Mouse (Mus musculus): ENCODE results near the gene Stx1a. TPM values are rescaled to one million over a fixed set of nuclear protein-coding genes. Genes with fewer than 3 reads are reported as not detected.

Stx1a gene
- total and polyA plus RNA-seq, 2 experiments from 2014 or later = 165 to 190 TPM

DNA sequence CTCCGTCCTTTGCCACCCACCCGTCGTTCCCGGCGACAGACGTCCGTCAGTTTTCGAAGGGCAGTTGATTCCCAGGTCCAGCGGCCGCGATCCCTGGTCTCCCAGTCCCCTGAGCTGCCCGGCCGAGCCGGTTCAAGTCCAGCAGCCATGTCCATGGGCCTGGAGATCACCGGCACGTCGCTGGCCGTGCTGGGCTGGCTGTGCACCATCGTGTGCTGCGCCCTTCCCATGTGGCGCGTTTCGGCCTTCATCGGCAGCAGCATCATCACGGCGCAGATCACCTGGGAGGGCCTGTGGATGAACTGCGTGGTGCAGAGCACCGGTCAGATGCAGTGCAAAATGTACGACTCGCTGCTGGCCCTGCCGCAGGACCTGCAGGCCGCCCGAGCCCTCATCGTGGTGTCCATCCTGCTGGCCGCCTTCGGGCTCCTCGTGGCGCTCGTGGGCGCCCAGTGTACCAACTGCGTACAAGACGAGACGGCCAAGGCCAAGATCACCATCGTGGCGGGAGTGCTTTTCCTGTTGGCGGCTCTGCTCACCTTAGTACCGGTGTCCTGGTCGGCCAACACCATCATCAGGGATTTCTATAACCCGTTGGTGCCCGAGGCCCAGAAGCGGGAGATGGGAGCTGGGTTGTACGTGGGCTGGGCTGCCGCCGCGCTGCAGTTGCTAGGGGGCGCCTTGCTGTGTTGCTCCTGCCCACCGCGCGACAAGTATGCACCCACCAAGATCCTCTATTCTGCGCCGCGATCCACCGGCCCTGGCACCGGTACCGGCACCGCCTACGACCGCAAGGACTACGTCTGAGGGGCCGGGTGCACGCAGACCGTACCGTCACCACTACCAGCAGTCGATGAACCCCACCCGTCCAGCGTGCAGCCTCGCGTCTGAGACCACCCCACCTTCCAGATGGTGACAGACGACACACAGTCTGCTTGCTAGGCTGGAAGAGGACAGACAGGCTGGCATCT lies 36.7 kb upstream of the Stx1a start:
- DNase-seq (ENCODE audit: low spot score) = no peak
- Histone ChIP-seq H3K4me3 (ENCODE audit: low read depth, low read length) (peak overlapping the region; percentile 25), H3K36me3 (ENCODE audit: insufficient read depth, low read length) (no peaks in the 10 kb centered on the region), H3K4me2 (ENCODE audit: low read depth, low read length, poor library complexity, severe bottlenecking) (peak overlapping the region; percentile 38), H3K27ac (ENCODE audit: low read depth, low read length) (no peak overlapping the region), H3K9ac (replicated peaks; ENCODE audit: low read length, poor library complexity, severe bottlenecking) (0 out of 2 replicates have a peak overlapping the region, but pooled peaks have one; percentile 13), H3K9me3 (ENCODE audit: low read length) (no peaks in the 10 kb centered on the region), H3K4me1 (ENCODE audit: insufficient read depth, low read length) (peaks cover 4% of the 10 kb centered on the region; the same call in 1 of the 2 replicates), H3K27me3 (ENCODE audit: insufficient read depth, low read length) (peaks cover 41% of the 10 kb centered on the region)
- ATAC-seq (ENCODE audit: low FRiP score) = 0 out of 2 replicates have a peak, but pooled peaks have one; percentile 27
- TF ChIP-seq CTCF (IDR thresholded peaks at IDR 0.05) = peak; percentile 31; the same call in 1 of the 2 replicates
- 2% methylated on average over 79 of the region's 79 CpGs for WGBS

DNA sequence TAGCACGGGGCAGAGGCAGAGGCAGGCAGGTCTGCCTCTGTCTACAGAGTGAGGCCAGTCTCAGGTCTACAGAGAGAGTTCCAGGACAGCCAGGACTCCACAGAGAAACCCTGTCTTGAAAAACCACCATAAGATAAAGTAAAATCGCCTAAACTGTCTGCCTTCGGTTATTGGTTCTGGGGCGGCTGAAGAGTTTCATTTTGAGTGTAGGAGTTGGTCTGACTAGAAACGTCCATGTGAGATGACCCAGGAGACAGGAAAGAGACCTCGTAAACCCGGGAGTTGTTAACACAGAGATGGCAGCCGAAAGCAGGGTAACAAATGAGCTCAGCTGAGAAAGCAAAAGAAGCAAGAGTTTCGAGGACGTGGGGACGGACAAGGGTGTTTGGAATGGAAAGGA lies 34.1 kb upstream of the Stx1a start:
- Histone ChIP-seq H3K4me3 (ENCODE audit: low read depth, low read length) (no peak overlapping the region), H3K27me3 (ENCODE audit: insufficient read depth, low read length) (peaks cover 41% of the 10 kb centered on the region), H3K4me2 (ENCODE audit: low read depth, low read length, poor library complexity, severe bottlenecking) (no peak overlapping the region), H3K27ac (ENCODE audit: low read depth, low read length) (no peak overlapping the region), H3K9ac (replicated peaks; ENCODE audit: low read length, poor library complexity, severe bottlenecking) (no peak overlapping the region), H3K36me3 (ENCODE audit: insufficient read depth, low read length) (no peaks in the 10 kb centered on the region), H3K9me3 (ENCODE audit: low read length) (no peaks in the 10 kb centered on the region), H3K4me1 (ENCODE audit: insufficient read depth, low read length) (peaks cover 4% of the 10 kb centered on the region; the same call in 1 of the 2 replicates)
- no peak for TF ChIP-seq CTCF (IDR thresholded peaks at IDR 0.05)
- 78% methylated on average over 11 of the region's 11 CpGs for WGBS
- DNase-seq (ENCODE audit: low spot score) (no peak), ATAC-seq (ENCODE audit: low FRiP score) (no peak)

DNA sequence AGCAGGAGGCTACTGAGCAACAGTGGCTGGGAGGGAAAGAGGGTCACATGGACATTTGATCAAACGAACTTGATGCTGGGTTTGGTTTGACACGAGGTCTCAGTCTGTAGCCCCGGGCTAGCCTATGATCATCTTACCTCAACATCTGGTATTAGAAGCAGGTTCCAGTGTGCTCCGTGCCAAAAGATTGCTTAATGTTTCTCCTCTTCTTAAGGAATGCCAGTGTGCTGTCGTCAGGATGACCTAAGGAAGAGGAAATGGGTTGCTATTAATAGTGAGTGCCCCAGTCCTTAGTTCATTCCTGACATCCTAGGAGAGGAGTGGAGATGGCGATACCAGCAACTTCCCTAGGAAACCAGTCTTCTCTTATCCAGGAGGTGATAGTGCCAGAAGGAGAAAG lies 33.5 kb upstream of the Stx1a start:
- H3K4me1 ChIP-seq (ENCODE audit: insufficient read depth, low read length) = peaks cover 4% of the 10 kb centered on the region; the same call in 1 of the 2 replicates
- TF ChIP-seq CTCF (IDR thresholded peaks at IDR 0.05) = no peak
- no peak overlapping the region for H3K4me2 ChIP-seq (ENCODE audit: low read depth, low read length, poor library complexity, severe bottlenecking)
- ATAC-seq (ENCODE audit: low FRiP score) = no peak
- 69% methylated on average over 6 of the region's 6 CpGs for WGBS
- H3K9ac ChIP-seq (replicated peaks; ENCODE audit: low read length, poor library complexity, severe bottlenecking) = no peak overlapping the region
- no peak overlapping the region for H3K4me3 ChIP-seq (ENCODE audit: low read depth, low read length)
- H3K9me3 ChIP-seq (ENCODE audit: low read length) = no peaks in the 10 kb centered on the region
- peaks cover 37% of the 10 kb centered on the region for H3K27me3 ChIP-seq (ENCODE audit: insufficient read depth, low read length)
- DNase-seq (ENCODE audit: low spot score) = no peak
- H3K36me3 ChIP-seq (ENCODE audit: insufficient read depth, low read length) = no peaks in the 10 kb centered on the region
- H3K27ac ChIP-seq (ENCODE audit: low read depth, low read length) = no peak overlapping the region

DNA sequence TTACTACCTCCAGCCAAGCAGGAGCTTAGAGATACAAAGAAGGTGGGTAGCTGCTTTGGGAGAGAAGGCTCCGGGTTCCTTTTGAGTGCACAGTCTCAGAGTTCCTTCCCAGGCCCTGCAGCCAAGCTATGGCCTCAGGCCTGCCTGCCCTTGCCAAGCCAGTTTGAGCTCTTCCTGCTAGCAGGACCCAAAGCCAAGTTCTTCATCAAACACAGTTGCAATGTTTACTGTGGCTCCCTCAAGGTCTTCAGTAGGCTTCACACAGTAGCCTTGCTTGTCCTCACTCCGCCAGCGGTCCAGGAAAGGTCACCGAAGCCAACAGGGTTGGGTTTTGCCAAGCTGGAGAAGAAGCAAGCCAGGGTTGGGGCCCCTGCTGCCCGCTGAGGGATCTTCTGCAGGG lies 30.7 kb upstream of the Stx1a start:
- Histone ChIP-seq H3K4me1 (ENCODE audit: insufficient read depth, low read length) (no peaks in the 10 kb centered on the region), H3K4me3 (ENCODE audit: low read depth, low read length) (no peak overlapping the region), H3K36me3 (ENCODE audit: insufficient read depth, low read length) (no peaks in the 10 kb centered on the region), H3K27ac (ENCODE audit: low read depth, low read length) (no peak overlapping the region), H3K27me3 (ENCODE audit: insufficient read depth, low read length) (peaks cover 9% of the 10 kb centered on the region; the same call in 1 of the 2 replicates), H3K9me3 (ENCODE audit: low read length) (no peaks in the 10 kb centered on the region), H3K9ac (replicated peaks; ENCODE audit: low read length, poor library complexity, severe bottlenecking) (no peak overlapping the region), H3K4me2 (ENCODE audit: low read depth, low read length, poor library complexity, severe bottlenecking) (no peak overlapping the region)
- no peak for TF ChIP-seq CTCF (IDR thresholded peaks at IDR 0.05)
- WGBS = 87% methylated on average over 5 of the region's 5 CpGs
- ATAC-seq (ENCODE audit: low FRiP score) = no peak
- DNase-seq (ENCODE audit: low spot score) = no peak

DNA sequence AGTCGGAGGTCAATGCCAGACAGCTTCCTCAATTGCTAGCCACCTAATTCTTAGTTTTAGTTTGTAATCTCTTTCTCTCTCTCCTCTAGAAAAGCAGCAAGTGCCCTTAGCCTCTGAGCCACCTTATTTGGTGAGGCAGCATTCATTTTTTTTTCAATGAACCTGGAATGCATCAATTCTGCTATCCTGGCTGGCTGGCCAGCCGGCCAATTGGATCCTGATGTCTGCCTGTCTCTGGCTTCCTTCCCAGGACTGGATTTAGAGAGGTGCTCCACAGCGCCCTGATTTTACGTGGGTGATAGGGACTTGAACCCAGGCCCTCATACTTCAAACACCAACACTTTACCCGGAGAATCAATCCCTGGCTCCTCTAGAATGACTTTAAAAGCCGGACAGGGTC lies 24.9 kb upstream of the Stx1a start:
- WGBS = 81% methylated on average over 6 of the region's 6 CpGs

DNA sequence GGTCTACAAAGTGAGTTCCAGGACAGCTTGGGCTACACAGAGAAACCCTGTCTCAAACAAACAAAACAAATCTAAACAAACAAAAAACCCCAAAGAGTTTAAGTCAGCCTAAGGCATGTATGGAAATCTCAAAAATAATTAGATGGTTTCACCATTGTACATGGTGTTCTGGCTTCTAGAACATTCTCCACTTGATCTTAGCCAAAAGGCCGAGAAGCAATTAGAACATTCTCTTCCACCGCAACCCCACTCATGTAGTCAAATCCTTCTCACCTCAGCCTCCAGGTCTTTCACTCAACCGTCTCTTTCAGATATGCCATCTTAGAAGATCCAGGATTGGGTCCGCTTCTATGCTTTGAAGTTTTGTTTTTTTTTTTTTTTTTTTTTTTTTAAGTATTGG lies 23.5 kb upstream of the Stx1a start:
- ATAC-seq (ENCODE audit: low FRiP score) (no peak), DNase-seq (ENCODE audit: low spot score) (no peak)
- 91% methylated on average over 4 of the region's 4 CpGs for WGBS
- Histone ChIP-seq H3K4me2 (ENCODE audit: low read depth, low read length, poor library complexity, severe bottlenecking) (no peak overlapping the region), H3K36me3 (ENCODE audit: insufficient read depth, low read length) (no peaks in the 10 kb centered on the region), H3K27me3 (ENCODE audit: insufficient read depth, low read length) (no peaks in the 10 kb centered on the region), H3K27ac (ENCODE audit: low read depth, low read length) (no peak overlapping the region), H3K9ac (replicated peaks; ENCODE audit: low read length, poor library complexity, severe bottlenecking) (no peak overlapping the region), H3K9me3 (ENCODE audit: low read length) (no peaks in the 10 kb centered on the region), H3K4me1 (ENCODE audit: insufficient read depth, low read length) (peaks cover 6% of the 10 kb centered on the region; the same call in 1 of the 2 replicates), H3K4me3 (ENCODE audit: low read depth, low read length) (no peak overlapping the region)
- no peak for TF ChIP-seq CTCF (IDR thresholded peaks at IDR 0.05)

More for the DNA sequence above, 24.9 kb upstream of the Stx1a start:
- H3K9me3 ChIP-seq (ENCODE audit: low read length) = no peaks in the 10 kb centered on the region
- no peak overlapping the region for H3K9ac ChIP-seq (replicated peaks; ENCODE audit: low read length, poor library complexity, severe bottlenecking)
- no peak for TF ChIP-seq CTCF (IDR thresholded peaks at IDR 0.05)
- H3K4me3 ChIP-seq (ENCODE audit: low read depth, low read length) = no peak overlapping the region
- H3K36me3 ChIP-seq (ENCODE audit: insufficient read depth, low read length) = no peaks in the 10 kb centered on the region
- ATAC-seq (ENCODE audit: low FRiP score) (no peak), DNase-seq (ENCODE audit: low spot score) (no peak)
- H3K27ac ChIP-seq (ENCODE audit: low read depth, low read length) = no peak overlapping the region
- no peak overlapping the region for H3K4me2 ChIP-seq (ENCODE audit: low read depth, low read length, poor library complexity, severe bottlenecking)
- no peaks in the 10 kb centered on the region for H3K27me3 ChIP-seq (ENCODE audit: insufficient read depth, low read length)
- peaks cover 6% of the 10 kb centered on the region; the same call in 1 of the 2 replicates for H3K4me1 ChIP-seq (ENCODE audit: insufficient read depth, low read length)

All from midbrain, postnatal 0 days (tissue).